Mouse (Mus musculus): ENCODE data around the gene Dazap2.

- TF ChIP-seq E2F4 (IDR thresholded peaks at IDR 0.05; ENCODE audit: insufficient read depth) (no peak), POLR2A (IDR thresholded peaks at IDR 0.05; ENCODE audit: insufficient read length, low read depth) (no peak), CEBPB (IDR thresholded peaks at IDR 0.05; ENCODE audit: insufficient read depth, poor library complexity, severe bottlenecking) (no peak), TCF3 (IDR thresholded peaks at IDR 0.05; ENCODE audit: insufficient read length, low read depth) (no peak), POLR2AphosphoS2 (IDR thresholded peaks at IDR 0.05; ENCODE audit: insufficient read length, low read depth) (no peak), USF1 (IDR thresholded peaks at IDR 0.05; ENCODE audit: low read depth) (no peak), TCF12 (IDR thresholded peaks at IDR 0.05; ENCODE audit: insufficient read depth, poor library complexity, severe bottlenecking) (no peak), MYOD1 (IDR thresholded peaks at IDR 0.05; ENCODE audit: control insufficient read depth in 1 of 3, insufficient read length in 2 of 3, low read depth in 2 of 3) (no peak), MAX (IDR thresholded peaks at IDR 0.05; ENCODE audit: low read depth) (no peak), MYOG (IDR thresholded peaks at IDR 0.05; ENCODE audit: control insufficient read depth in 1 of 3, insufficient read depth in 1 of 3, insufficient read length in 2 of 3, low read depth in 2 of 3) (no peak), REST (IDR thresholded peaks at IDR 0.05; ENCODE audit: insufficient read depth, insufficient read length) (no peak), SRF (IDR thresholded peaks at IDR 0.05; ENCODE audit: control insufficient read depth, insufficient read length, low read depth) (no peak)
Measured at GRCm38 (mm10) chr15:100624435-100624834, 9.3 kb downstream of the Dazap2 start.

Measured in myocyte (in vitro differentiated cells).